Mouse (Mus musculus) lung, adult 2 months (tissue): ENCODE data around the gene Avpr1a. TPM values are rescaled to one million over a fixed set of nuclear protein-coding genes. Genes with fewer than 3 reads are reported as not detected.

Experiments used
- DNase-seq: peaks from one replicate; pipeline ENCODE4 v3.0.0; 2022
- H3K4me1 ChIP-seq: fragments of 200-500 bp; 2 replicates; pipeline ENCODE4 v1.6.1; 2011; ENCODE audit warnings: low read length; ENCODE audit not compliant: control insufficient read depth, insufficient read depth
- H3K4me3 ChIP-seq: fragments of 200-500 bp; replicated peaks from 2 replicates; pipeline ENCODE3; 2011; ENCODE audit warnings: low read depth, mild to moderate bottlenecking, control low read depth, low read length; ENCODE audit errors: extremely low read depth
- CTCF ChIP-seq: fragments of 200-500 bp; IDR thresholded peaks from 2 replicates; pipeline ENCODE4 v1.5.1; 2011; ENCODE audit warnings: mild to moderate bottlenecking, low read length, control low read depth; ENCODE audit not compliant: insufficient read depth
- POLR2A ChIP-seq: fragments of 200-500 bp; IDR thresholded peaks from 2 replicates; pipeline ENCODE4 v1.6.1; 2011; ENCODE audit warnings: low read depth, mild to moderate bottlenecking, control low read depth, low read length, borderline replicate concordance; ENCODE audit errors: extremely low read depth
- WGBS: fragments of 180-500 bp; shearing (Covaris S2); methylation state at CpG from one replicate; pipeline ENCODE4 v1.1.7; 2018; 5-methylcytosine and 5-hydroxymethylcytosine counted together
- polyA plus RNA-seq: library from polyadenylated mRNA; depleted of rRNA; stranded (reverse); fragments of >200 nt; gene quantifications from 2 replicates; pipeline ENCODE4 v1.2.3, GENCODE M21; 2012; rRNA removed

Avpr1a gene
- polyA plus RNA-seq, 1 experiment: 2.3 TPM

GRCm38 (mm10) chr10:122453466-122453865 lies 5.2 kb downstream of the Avpr1a start:
- WGBS: 52% methylated on average over 3 of the region's 3 CpGs
- no peak for TF ChIP-seq CTCF
- Histone ChIP-seq H3K4me3 (no peak overlapping the region), H3K4me1 (no peaks in the 10 kb centered on the region; the same call in 1 of the 2 replicates)
- no peak for DNase-seq

DNA sequence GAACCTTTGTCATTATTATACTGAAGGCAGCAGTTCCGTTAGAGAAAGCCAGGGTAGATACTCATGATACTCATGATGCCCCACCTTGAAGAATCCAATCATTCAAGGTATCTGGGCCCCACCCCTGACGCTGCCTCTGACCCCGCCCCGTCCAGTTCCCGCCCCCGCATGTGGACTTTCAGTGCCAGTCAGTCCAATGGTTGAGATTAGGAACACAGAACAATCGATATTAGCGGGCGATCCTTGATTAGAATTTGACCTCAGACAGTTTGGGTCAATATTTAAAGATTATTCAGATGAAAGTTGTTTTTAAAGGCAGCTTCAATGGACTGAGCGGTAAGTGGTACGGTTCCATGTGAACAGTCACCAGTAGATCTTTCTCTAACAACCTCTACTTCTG lies 7.5 kb downstream of the Avpr1a start:
- TF ChIP-seq POLR2A (no peak), CTCF (no peak)
- no peak for DNase-seq
- WGBS: 92% methylated on average over 11 of the region's 11 CpGs
- Histone ChIP-seq H3K4me3 (no peak overlapping the region), H3K4me1 (no peaks in the 10 kb centered on the region; the same call in 1 of the 2 replicates)

DNA sequence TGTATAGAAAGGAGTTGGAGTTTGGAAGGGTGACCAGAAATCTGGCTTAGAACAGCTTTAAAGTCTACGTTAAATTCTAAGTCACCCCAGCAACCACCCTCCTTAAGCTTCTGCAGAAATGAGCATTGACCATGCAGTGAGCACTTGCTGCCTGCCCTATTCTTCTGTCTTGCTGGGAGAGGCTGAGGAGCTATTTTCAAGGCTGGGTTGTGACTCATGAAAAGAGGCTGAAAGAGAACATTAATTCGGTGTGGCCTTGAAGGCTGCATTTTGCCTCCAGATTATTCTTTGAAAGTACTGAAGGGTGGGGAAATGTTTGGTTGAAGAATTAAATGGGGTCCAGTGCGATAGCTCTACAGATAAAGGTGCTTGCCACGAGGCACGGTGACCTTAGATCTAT lies 28.5 kb downstream of the Avpr1a start:
- WGBS: 78% methylated on average over 5 of the region's 5 CpGs
- Histone ChIP-seq H3K4me1 (no peaks in the 10 kb centered on the region), H3K4me3 (no peak overlapping the region)
- DNase-seq: no peak
- TF ChIP-seq POLR2A: no peak

DNA sequence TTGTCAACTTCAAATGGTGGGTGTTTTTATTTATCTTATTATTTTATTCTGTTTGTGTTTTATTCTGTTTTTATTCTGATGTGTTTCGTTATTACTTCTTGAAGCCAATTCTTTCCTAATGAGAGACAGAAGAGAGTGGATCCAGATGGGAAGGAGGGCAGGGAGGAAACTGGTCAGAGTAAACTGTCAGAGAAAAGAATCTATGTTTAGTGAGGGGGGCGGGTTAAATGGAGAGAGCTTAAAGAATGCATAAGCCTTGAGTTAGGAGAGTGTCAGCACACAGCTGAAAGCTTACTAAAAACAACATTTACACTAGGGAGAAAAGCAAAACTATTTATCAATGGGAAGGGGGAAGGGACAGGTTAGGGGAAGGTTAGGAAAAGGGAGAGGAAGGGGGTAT lies 50.3 kb downstream of the Avpr1a start:
- no peak overlapping the region for H3K4me3 ChIP-seq
- 42% methylated on average over 2 of the region's 2 CpGs for WGBS
- no peaks in the 10 kb centered on the region for H3K4me1 ChIP-seq
- TF ChIP-seq CTCF (no peak), POLR2A (no peak)
- DNase-seq: no peak

GRCm38 (mm10) chr10:122499306-122499705 lies 51.0 kb downstream of the Avpr1a start:
- TF ChIP-seq POLR2A (no peak), CTCF (no peak)
- no peak overlapping the region for H3K4me3 ChIP-seq
- no peak for DNase-seq
- no peaks in the 10 kb centered on the region for H3K4me1 ChIP-seq
- 86% methylated on average over 6 of the region's 6 CpGs for WGBS

Other genes with a start within 250 kb of the Avpr1a start
- gene Ppm1h, start 230.3 kb downstream of the Avpr1a start, polyA plus RNA-seq: 8.8 and 9.2 TPM in 2 replicates